Mouse (Mus musculus): ENCODE measurements around the gene Armc6.

DNA sequence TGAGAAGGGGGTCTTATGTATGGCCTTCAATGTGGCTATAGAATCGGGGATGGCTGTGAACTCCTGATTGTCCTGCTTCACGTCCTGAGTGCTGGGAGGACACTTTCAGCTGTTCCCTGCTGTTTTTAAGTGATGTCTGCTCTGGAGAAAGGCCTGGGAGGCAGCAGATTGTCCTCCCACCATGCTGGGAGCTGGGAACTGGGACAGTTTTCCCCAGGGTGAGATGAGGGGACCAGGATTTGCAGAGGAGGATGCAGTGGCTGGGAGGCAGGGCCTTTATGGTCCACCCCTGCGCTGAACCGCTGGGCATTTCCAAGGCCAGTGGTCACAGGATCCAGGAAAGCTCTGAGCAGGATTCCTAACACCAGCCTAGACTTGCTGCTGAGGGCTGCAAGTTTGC, 31.2 kb downstream of the Armc6 start:
- no peak for TF ChIP-seq CTCF (IDR thresholded peaks at IDR 0.05; ENCODE audit: low read depth)
- no peak for TF ChIP-seq EP300 (IDR thresholded peaks at IDR 0.05; ENCODE audit: low read depth)

All from liver, embryonic 14.5 days (tissue).